Mouse (Mus musculus): ENCODE measurements around the gene Ctdspl2.

DNA sequence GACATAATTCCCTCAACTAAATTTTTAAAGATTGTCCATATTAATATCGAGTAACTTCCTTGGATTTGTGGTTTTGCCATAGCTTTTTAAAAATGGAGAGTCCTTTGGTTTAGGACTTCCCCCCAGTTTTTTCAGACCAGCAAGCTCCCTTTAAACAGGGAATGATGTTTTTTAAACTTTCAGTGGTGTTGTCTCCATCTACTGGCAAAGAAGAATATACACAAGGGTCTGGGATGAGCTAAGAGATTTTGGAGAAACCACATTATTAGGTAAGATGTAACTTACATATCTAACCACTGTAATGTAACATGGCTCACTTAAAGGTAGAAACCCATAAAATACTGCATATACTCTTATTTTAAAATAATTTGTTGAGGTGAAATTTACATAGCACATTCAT is 39.9 kb downstream of the Ctdspl2 start:
- peak; percentile 36; the same call in 1 of the 2 replicates for TF ChIP-seq CTCF (IDR thresholded peaks at IDR 0.05; ENCODE audit: low read depth)
- TF ChIP-seq EP300 (IDR thresholded peaks at IDR 0.05; ENCODE audit: low read depth), result no peak
